Mouse (Mus musculus) hindbrain, embryonic 11.5 days (tissue): ENCODE measurements at regions not wholly inside any gene's neighbourhood (a gene's known extent, or its start where the extent isn't known, plus 50 kb on each side); places are given as distances from the start of the nearest gene placed in this dataset.

Experiments
- ATAC-seq: fragments of 200-750 bp; cut with Nextera tagmentation; 2 replicates; pipeline ENCODE4 v1.8.0; 2017; ENCODE audit warnings: mild to moderate bottlenecking, moderate TSS enrichment, moderate library complexity; ENCODE audit not compliant: low FRiP score
- DNase-seq: peaks from one replicate; pipeline ENCODE4 v3.0.0-alpha.2; 2015; ENCODE audit warnings: low spot score
- H3K27ac ChIP-seq: fragments of 300-500 bp; sonication (generic); 2 replicates; pipeline ENCODE4 v1.5.1; 2014; ENCODE audit warnings: mild to moderate bottlenecking, low read depth, low read length
- H3K27me3 ChIP-seq: fragments of 300-500 bp; sonication (generic); 2 replicates; pipeline ENCODE4 v1.6.1; 2014; ENCODE audit warnings: mild to moderate bottlenecking, low read length, moderate library complexity, mixed read lengths; ENCODE audit not compliant: control insufficient read depth, insufficient read depth
- H3K36me3 ChIP-seq: fragments of 300-500 bp; sonication (generic); 2 replicates; pipeline ENCODE4 v1.6.1; 2014; ENCODE audit warnings: mild to moderate bottlenecking, low read length, moderate library complexity, mixed read lengths; ENCODE audit not compliant: control insufficient read depth, insufficient read depth
- H3K4me1 ChIP-seq: fragments of 300-500 bp; sonication (generic); replicated peaks from 2 replicates; pipeline ENCODE4 v1.6.1; 2014; ENCODE audit warnings: low read length, mixed read lengths; ENCODE audit not compliant: control insufficient read depth, insufficient read depth
- H3K4me2 ChIP-seq: fragments of 300-500 bp; sonication (generic); replicated peaks from 2 replicates; pipeline ENCODE4 v1.6.1; 2014; ENCODE audit warnings: mild to moderate bottlenecking, low read depth, low read length
- H3K4me3 ChIP-seq: fragments of 300-500 bp; sonication (generic); 2 replicates; pipeline ENCODE4 v1.5.1; 2014; ENCODE audit warnings: low read depth, low read length
- H3K9ac ChIP-seq: fragments of 300-500 bp; sonication (generic); 2 replicates; pipeline ENCODE4 v1.6.1; 2014; ENCODE audit warnings: low read depth, low read length
- H3K9me3 ChIP-seq: fragments of 300-500 bp; sonication (generic); 2 replicates; pipeline ENCODE4 v1.6.1; 2016; ENCODE audit warnings: low read length; ENCODE audit not compliant: control insufficient read depth
- WGBS: fragments of 180-500 bp; shearing (Covaris S2); extraction: QIAGEN DNeasy Blood & Tissue Kit; methylation state at CpG from one replicate; pipeline ENCODE4 v1.1.7; 2014; 5-methylcytosine and 5-hydroxymethylcytosine counted together

DNA sequence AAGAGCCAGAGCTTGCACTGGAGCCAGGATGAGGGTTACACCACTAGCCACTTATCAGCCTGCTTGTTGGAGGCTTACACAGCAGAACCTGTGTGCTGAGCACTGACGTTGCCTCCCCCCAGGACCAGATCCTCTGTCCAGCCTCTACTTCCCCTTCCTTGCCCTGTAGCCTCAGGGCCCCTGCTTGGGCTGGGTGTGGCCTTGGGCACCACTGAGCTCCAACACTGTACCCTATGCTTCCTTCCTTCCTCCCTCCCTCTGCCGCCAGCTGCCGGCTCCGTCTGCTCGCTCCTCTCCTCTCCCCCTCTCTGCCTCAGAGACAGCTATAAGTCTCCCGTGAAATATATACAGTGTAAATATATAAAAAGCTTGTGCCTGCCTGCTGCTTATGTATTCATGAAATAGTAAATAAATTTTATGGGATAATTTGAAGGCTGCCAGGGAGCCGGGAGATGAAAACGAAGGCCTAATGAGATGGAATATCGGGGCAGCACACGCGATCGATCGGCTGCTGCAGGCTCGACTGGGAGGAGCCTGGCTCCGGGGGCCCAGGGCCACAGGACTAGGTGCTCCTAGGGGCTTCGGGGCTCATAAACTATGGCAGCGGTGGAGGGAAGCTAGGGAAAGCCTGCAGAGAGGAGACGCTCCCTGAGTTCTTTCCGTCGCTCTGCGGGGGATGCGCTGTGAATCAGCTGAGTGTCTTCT, 135.6 kb downstream of the Rbm19 start:
- H3K9me3 ChIP-seq = no peaks in the 10 kb centered on the region
- no peaks in the 10 kb centered on the region; the same call in 1 of the 2 replicates for H3K36me3 ChIP-seq
- peak overlapping the region; percentile 31; the same call in 1 of the 2 replicates for H3K27ac ChIP-seq
- H3K4me3 ChIP-seq = no peak overlapping the region
- H3K4me2 ChIP-seq = peak overlapping the region; percentile 24
- peak; percentile 48 for DNase-seq
- no peaks in the 10 kb centered on the region for H3K4me1 ChIP-seq
- WGBS = 11% methylated on average over 22 of the region's 22 CpGs
- H3K27me3 ChIP-seq = peaks cover 19% of the 10 kb centered on the region; the same call in 1 of the 2 replicates
- peak; percentile 54; the same call in 1 of the 2 replicates for ATAC-seq
- H3K9ac ChIP-seq = no peak overlapping the region

DNA sequence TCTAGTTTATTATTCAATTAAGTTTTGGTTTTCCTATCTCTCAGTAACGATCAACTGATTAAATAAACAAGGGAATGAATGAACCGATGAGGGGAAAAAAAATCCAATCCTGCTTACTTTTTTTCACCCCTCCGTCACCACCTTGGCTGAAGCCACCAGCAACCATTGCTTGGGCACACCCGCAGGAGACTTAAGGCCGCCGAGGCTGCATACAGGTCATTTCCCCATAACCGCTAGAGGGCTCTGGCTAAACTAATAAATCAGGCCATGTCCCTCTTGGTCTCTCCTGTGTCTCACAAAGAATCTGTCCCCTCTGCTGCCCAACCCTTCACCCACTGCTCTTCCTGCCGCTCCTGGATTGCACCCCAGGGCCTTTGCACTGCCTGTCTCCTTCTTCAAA, 136.3 kb downstream of the Rbm19 start:
- H3K4me3 ChIP-seq = no peak overlapping the region
- no peak overlapping the region for H3K9ac ChIP-seq
- no peak for ATAC-seq
- no peaks in the 10 kb centered on the region; the same call in 1 of the 2 replicates for H3K36me3 ChIP-seq
- peak overlapping the region; percentile 24; the same call in 1 of the 2 replicates for H3K4me2 ChIP-seq
- H3K4me1 ChIP-seq = no peaks in the 10 kb centered on the region
- no peaks in the 10 kb centered on the region for H3K9me3 ChIP-seq
- no peak overlapping the region for H3K27ac ChIP-seq
- 12% methylated on average over 8 of the region's 8 CpGs for WGBS
- H3K27me3 ChIP-seq = peaks cover 19% of the 10 kb centered on the region; the same call in 1 of the 2 replicates
- DNase-seq = peak; percentile 78

DNA sequence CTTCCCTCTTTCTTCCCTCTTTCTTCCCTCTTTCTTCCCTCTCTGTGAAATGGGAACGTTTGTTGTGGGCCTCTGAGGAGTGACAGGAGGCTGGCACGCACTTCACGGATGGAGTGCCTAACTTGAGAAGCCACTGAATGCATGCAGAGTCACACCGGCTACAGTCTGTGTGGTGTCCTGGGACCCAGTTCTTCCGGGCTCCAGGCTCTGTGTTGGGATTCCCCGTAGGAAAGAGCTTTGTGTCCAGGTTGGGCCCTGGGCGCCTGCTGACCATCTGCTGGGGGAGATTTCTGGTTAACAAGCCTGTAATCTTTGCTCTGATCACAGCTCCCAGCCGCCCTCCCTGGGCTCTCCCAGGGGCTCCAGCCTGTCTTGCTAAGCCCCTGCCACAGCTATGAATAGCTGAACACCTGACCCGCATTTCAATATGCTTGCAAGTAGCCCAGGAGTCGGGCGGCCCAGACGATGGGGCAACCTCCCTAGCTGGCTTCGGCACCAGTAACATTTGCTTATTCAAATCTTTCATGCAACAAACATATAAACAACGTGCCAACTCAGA, 146.5 kb downstream of the Rbm19 start:
- 0 out of 2 replicates have a peak overlapping the region, but pooled peaks have one; percentile 36 for H3K27ac ChIP-seq
- H3K4me1 ChIP-seq = no peaks in the 10 kb centered on the region
- ATAC-seq = peak; percentile 47; the same call in 1 of the 2 replicates
- peaks cover 4% of the 10 kb centered on the region; the same call in 1 of the 2 replicates for H3K27me3 ChIP-seq
- H3K9me3 ChIP-seq = no peaks in the 10 kb centered on the region
- WGBS = 38% methylated on average over 14 of the region's 14 CpGs
- peak; percentile 29 for DNase-seq
- H3K36me3 ChIP-seq = no peaks in the 10 kb centered on the region
- no peak overlapping the region for H3K4me2 ChIP-seq
- H3K9ac ChIP-seq = no peak overlapping the region
- H3K4me3 ChIP-seq = no peak overlapping the region

DNA sequence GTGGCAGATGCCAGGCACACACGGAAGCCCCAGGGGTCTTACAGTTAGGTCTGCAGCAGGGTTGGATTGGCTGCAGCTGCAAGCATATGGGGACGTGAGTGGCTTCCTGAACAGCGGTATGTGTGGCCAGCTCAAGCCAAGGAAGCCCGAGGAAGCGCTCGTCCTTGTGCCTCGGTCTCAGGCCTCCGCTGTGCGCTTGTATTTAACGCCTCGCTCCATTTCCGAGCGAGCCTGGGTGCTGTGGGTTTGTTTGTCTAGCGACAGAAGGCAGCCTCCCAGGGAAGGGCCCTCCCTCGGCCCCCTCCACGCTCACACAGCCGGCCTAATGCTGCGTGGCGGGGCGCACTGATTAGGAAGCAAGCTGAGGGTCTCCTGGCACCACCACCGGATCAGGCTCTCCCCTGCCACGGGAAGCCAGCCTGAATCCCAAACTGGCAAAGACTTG, 153.2 kb downstream of the Rbm19 start:
- 17% methylated on average over 22 of the region's 22 CpGs for WGBS
- no peaks in the 10 kb centered on the region for H3K27me3 ChIP-seq
- H3K9ac ChIP-seq = peak overlapping the region; percentile 46; the same call in 1 of the 2 replicates
- DNase-seq (peak; percentile 56), ATAC-seq (peak; percentile 38)
- H3K27ac ChIP-seq = peak overlapping the region; percentile 88
- H3K4me2 ChIP-seq = no peak overlapping the region
- no peaks in the 10 kb centered on the region for H3K36me3 ChIP-seq
- H3K4me1 ChIP-seq = peaks cover 8% of the 10 kb centered on the region; the same call in 1 of the 2 replicates
- no peak overlapping the region for H3K4me3 ChIP-seq
- H3K9me3 ChIP-seq = no peaks in the 10 kb centered on the region

DNA sequence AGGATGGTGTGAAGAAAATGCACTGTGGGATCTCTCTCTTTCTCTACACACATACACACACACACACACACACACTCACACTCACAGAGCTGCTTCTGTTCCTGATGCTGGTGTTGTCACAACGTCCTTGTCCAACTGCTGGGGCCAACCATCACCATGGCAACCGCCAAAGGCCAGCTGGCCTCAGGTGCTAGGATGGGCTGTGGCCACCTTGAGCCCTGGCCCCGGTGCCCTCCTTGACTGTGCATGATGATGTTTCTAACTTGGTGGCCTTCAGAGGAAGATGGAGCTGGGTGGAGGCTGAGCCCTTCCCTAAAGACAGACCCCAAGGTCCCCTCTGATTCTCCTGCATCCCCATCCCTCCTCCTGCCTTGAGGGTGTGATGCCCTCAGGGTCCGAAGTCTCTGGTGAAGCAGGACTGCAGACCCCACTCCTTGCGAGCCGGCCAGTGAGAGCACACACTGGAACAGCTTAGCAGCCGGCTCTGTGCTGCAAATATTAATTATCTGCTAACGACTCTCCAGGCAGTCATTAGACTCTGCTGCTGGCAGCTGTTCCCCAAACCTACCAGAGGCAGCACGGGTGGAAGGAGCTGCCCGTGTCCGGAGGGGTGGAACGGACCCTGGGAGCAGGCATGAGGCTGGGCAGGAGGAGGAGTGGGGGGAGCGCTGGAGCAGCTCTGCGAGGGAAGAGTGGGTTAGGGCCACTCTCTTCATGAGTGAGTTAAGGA, 154.8 kb downstream of the Rbm19 start:
- no peaks in the 10 kb centered on the region for H3K27me3 ChIP-seq
- ATAC-seq = peak; percentile 65

GRCm38 (mm10) chr5:120276229-120276628, 155.3 kb upstream of the Lhx5 start:
- Histone ChIP-seq H3K4me3 (no peak overlapping the region), H3K36me3 (no peaks in the 10 kb centered on the region), H3K4me2 (no peak overlapping the region), H3K9me3 (no peaks in the 10 kb centered on the region), H3K27ac (no peak overlapping the region), H3K9ac (no peak overlapping the region), H3K4me1 (peaks cover 7% of the 10 kb centered on the region), H3K27me3 (peaks cover 19% of the 10 kb centered on the region)
- ATAC-seq = no peak
- DNase-seq = no peak
- 79% methylated on average over 9 of the region's 9 CpGs for WGBS

More for the DNA sequence above, 154.8 kb downstream of the Rbm19 start:
- peak; percentile 30 for DNase-seq
- no peak overlapping the region for H3K9ac ChIP-seq
- peak overlapping the region; percentile 58 for H3K27ac ChIP-seq
- 43% methylated on average over 13 of the region's 14 CpGs for WGBS
- peaks cover 8% of the 10 kb centered on the region; the same call in 1 of the 2 replicates for H3K4me1 ChIP-seq
- no peak overlapping the region for H3K4me3 ChIP-seq
- H3K4me2 ChIP-seq = no peak overlapping the region
- H3K9me3 ChIP-seq = no peaks in the 10 kb centered on the region
- H3K36me3 ChIP-seq = no peaks in the 10 kb centered on the region

- ATAC-seq (no peak), DNase-seq (peak; percentile 37)
- Histone ChIP-seq H3K9ac (no peak overlapping the region), H3K9me3 (no peaks in the 10 kb centered on the region), H3K36me3 (no peaks in the 10 kb centered on the region), H3K4me1 (peaks cover 10% of the 10 kb centered on the region), H3K4me2 (peak overlapping the region; percentile 25; the same call in 1 of the 2 replicates), H3K4me3 (no peak overlapping the region), H3K27me3 (peaks cover 27% of the 10 kb centered on the region), H3K27ac (no peak overlapping the region; the same call in 1 of the 2 replicates)
- 2% methylated on average over 13 of the region's 13 CpGs for WGBS
These were observed 151.2 kb upstream of the Lhx5 start for GRCm38 (mm10) chr5:120280321-120280720.

DNA sequence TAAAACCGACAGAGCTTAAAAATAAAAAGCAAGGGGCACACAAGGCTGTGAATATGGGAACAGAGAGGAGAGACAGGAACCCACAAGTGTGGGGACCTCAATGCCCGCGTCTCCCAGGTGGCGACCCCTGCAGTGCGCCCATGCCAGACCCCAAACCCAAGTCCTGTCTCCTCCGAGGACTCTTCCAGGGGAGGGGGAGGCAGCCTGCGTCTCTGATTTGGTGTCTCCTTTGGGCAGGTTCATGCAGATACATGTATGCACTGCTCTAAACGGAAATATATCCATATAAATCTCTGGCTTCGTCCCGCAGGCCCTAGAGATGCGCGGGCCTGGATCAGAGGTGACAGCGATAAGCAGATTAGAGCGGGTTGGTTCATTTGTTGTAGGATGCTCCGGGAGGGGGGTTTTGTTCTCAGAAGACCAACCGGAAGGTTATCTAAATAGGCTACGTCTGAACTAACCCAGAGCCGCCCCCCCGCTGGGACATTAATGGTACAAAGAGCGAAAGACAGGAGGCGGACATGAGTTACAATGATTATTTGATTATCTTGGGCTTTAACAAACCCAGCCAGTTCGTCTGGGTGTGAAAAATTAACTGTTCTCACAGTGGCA, 150.4 kb upstream of the Lhx5 start:
- Histone ChIP-seq H3K9me3 (no peaks in the 10 kb centered on the region), H3K4me2 (peak overlapping the region; percentile 19; the same call in 1 of the 2 replicates), H3K27me3 (peaks cover 27% of the 10 kb centered on the region), H3K27ac (peak overlapping the region; percentile 30; the same call in 1 of the 2 replicates), H3K9ac (no peak overlapping the region), H3K4me3 (no peak overlapping the region), H3K4me1 (peaks cover 10% of the 10 kb centered on the region), H3K36me3 (no peaks in the 10 kb centered on the region)
- DNase-seq = peak; percentile 65
- no peak for ATAC-seq
- WGBS = 1% methylated on average over 22 of the region's 22 CpGs
